Mouse (Mus musculus) embryo, embryonic 11.5 days (tissue): ENCODE data around the gene Cdhr3.
A peak's percentile ranks its signal among the peaks of the same experiment; 100 is the strongest.

Source experiments
- DNase-seq: peaks from one replicate; pipeline ENCODE4 v3.0.0-alpha.2; 2012; ENCODE audit warnings: low read depth, low spot score

Cdhr3 gene

DNA sequence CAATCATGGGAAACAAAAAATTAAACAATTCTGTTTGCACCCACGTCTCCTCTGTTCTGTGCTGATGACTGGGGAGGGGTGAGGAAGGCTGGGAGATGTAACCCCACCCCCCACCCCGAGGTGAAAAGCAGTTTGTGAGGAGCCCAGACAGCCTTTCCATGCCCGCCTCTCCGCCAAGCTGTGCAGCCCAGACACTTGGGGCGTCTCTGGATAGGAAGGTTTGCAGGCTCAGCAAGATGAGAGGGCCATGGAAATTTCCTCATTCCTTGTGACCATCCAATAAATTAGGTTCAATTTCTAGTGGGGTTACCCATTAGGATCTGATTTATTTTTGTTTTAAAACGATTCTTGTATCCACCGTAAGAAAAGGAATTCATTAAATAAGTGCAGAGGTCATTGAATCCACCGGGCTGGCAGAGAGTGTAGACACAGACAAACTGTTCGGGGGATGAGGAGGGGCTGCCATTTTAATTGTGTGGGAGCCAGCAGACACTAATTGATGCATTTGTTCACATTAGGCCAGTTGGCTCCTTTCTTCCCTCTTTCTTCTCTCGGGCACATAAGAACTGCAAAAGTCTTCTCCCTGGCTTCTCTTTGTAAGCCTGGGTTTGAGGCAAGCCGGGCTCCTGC lies 57.5 kb downstream of the Cdhr3 start:
- DNase-seq: no peak

DNA sequence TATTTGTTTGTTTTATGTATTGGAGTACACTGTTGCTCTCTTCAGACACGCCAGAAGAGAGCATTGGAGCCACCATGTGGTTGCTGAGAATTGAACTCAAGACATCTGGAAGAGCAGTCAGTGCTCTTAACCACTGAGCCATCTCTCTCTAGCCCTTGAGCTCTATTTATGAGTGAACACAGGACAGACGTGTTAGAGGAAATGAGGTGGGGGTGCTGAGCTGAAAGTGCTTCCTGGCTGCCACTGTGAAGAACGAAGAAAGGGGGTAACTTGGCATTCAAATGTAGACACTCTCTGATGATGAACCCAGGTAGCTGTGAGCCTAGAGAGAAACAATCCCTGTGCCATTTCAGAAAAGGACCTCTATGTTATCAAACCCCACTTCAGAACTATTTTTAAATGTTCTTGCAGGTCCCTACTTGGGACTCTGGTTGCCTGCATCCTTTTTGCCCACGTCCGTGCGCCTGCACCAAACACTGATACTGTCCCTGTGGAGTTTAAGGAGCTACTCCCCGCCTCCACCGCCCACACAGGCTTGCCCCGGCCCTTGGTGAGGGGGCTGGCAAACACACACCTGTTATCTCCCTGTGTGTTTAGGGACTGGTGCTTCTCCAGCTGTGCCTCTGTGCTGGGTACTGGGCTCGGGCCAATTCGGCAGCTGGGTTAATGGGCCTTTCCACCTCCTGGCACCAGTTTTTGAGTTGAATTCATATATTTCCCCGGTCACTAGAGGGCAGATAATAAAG lies 58.2 kb downstream of the Cdhr3 start:
- no peak for DNase-seq

DNA sequence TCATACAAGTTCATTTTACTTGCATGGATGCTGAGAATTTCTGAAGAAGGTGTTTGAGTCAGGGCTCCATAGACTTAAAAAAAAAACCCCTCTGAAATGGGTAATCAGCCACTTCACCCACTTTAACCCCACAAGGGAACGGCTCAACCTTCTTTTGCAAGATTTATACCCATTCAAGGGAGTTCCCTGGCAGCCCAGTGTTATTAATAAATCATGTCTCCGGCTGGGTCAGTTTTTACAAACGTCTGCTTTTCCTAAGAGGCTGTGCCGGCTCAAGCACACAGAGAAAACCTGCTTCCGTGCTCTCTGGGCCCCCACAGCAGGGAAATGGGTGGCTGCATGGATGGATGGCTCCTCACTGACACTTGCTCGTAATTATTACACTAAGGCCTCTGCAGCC lies 59.5 kb downstream of the Cdhr3 start:
- DNase-seq: no peak

DNA sequence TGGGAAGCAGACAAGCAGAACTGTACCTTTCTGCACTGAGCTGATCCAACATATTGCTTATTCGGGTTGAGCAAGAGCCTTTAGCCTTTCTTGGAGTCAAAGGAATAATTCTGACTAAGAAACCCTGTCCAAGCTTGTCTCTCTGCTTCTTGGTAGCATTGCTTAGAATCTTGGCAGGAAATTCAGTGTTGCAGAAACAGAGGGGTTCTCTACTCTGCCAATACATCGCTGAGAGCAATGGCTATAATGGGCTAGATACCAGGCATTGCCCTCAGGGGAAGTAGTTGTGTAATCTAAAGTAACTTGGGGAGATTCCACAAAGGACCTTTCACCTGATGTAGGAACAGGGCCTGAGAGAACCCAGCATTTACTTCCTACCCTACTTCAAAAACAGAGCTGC lies 62.1 kb downstream of the Cdhr3 start:
- DNase-seq: no peak

DNA sequence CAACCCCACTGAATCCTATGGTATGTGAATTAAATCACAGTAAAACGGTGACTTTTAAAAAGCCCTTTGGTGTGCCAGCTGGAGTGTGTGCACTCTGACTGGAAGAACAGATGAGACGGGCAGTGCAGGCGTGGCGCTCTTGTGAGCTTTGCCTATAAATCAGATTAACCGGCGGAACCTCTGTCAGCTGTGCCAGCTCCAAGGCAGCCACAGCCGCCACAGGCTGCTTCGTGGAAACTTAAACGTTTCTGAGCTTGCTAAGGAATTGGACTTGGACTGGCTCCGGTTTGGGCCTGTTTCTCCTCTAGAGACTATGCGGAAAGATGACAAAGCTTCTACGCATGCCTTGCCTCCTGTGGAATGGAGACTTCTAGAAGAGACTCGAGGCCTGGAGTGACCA lies 62.6 kb downstream of the Cdhr3 start:
- DNase-seq: no peak

DNA sequence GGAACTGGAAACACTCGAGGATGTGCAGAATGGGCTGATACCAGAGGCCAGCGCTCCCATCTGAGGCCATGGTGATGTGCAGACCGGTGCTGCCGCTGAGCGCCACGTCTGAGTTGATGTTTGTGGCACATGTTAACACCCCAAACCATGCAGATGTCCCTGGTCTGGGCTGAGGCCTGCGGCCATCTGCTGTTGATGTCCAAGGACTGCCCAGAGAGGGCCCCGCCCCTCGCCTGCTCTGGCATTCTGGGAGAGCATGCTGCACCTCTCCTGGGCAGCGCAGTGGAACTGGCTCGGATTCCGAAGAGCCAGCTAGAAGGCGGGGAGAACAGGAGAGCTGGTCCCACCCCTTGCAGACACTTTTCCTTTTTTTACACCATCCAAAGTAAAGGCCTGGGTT lies 64.0 kb downstream of the Cdhr3 start:
- DNase-seq: no peak

DNA sequence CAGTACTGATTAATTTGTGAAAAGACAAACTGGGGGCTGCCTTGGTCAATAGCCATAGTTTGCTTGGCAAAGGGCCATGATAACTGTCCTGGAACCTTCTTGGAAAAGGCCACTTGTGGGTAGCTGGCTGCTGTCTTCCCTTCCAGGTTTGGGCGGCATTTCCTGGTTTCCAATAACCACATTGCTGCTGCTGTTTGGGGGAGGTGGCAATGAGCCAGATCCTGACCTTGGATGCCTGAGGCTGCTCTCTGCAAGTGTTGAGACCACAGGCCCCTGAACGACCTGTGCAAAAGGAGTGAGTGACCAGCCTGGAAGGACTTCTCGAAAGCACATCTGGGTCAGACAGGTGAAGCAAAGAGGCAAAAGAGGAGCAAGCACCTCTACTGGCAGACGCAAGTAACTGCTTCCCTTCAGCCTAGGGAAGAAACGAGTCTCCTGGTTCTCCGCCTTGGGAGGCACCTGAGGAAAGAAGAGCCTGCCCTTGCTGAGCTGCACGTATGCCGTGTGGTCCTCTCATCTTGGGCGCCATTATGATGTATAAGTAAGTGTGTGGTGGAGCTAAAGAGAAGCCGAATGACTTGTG lies 64.5 kb downstream of the Cdhr3 start:
- no peak for DNase-seq

DNA sequence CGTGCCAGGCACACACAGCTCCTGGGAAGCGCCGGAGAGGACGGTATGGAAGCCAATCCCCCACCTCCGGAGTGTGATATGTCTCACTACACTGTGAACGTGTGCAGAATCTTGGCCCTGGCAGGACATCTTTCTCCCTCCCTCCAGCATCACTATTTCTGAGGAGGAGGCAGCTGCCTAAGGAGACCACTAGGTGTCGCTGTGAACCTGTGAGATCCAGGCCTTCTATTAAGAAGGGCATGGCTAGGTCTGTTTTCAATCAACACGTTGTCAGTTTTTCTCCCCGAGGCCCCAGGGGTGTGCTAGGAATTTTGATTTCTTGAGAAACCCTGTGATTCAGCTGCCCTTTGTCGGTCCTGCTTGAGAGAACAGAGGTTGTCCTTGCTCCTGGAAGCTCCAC lies 65.6 kb downstream of the Cdhr3 start:
- DNase-seq: peak; percentile 83

DNA sequence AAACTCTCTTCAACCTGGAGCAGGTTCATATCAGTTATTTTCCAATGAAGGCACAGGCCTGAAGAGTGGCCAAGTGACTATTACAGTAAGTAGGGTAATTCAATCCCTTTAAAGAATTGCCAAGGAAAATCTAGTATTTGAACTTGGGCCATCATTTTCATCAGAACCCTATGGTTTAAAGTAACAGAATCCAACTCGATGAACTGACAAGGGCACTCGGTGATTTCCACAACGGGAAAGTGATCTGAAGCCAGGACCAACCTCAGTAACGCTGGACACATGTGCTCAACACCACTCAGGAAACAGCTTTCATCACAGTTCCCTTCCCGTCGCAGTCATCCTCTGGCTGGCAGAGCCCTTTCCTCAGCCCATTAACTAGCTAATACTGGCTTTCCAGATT lies 68.2 kb downstream of the Cdhr3 start:
- DNase-seq: no peak

DNA sequence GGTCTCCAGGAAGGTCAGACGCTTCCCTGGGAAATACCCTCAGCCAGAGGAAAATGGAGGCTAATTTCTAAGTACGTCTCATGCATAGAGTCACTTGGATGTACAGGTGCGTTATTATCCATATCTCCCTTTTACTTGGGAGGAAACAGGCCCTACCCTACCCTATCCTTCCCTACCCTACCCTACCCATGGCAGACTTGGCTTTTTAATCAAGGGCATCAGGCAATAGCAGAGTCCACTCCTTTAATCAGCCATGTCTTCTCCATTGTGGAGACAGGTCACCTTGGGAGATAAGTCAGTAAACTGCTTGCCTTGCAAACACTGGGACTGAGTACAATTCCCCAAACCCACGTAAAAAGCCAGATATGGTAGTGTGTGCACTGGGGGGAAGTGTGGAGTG lies 70.9 kb downstream of the Cdhr3 start:
- no peak for DNase-seq

DNA sequence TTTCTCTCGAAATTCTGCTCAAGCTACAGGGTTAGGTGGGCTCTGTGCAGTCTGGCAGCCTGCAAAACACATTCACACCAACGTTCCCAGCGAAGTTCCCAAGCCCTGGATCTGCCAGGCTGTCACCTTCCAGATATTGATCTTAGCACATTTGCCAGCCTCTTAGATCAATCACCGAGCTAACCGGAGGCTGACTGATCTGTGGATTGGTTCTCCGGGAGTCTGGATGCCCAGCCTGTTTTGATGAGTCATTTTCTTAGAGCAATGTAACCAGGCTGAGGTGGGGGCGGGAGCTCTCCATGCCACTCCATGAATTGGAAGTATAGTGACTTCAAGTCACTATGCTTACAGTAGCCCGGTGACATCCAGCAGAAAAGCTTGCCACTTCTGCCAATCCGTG lies 71.5 kb downstream of the Cdhr3 start:
- no peak for DNase-seq

DNA sequence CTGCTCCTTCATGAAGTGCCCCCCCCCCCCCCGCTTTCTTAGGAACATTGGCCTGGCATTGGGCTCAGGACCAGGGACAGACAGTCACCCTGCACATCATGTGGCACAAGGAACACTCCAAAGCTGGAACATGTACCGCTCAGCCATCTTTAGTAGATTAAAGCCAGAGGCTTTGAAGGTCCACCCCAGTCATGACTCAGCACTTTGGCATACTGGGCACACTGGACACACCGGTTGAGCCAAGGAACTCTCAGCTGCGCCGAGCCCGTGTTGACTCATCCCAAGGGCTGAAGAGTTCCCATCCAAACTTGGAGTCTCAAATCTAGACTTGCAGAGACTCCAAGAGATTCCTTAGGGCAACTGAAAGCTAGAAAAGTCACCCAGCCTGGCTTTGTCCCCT lies 72.7 kb downstream of the Cdhr3 start:
- DNase-seq: no peak

DNA sequence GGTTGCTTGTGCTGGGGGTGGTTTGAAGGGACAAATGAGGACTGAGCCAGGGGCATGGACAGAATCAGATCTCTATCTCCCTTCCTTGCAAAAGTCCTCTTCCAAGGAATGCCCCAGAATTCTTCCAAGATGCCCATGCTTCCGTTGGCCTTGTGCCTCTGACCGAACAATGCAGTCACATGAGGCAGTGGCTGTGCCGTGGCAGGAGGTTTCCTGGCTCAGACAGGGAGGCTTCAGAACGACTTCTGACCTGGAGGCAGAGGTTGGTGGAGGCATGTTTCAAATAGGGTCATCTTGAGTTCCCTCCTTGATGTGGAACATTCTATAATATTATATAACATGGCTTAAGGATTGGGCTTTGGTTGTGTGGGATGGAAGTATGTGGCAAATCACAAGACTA lies 74.1 kb downstream of the Cdhr3 start:
- no peak for DNase-seq

DNA sequence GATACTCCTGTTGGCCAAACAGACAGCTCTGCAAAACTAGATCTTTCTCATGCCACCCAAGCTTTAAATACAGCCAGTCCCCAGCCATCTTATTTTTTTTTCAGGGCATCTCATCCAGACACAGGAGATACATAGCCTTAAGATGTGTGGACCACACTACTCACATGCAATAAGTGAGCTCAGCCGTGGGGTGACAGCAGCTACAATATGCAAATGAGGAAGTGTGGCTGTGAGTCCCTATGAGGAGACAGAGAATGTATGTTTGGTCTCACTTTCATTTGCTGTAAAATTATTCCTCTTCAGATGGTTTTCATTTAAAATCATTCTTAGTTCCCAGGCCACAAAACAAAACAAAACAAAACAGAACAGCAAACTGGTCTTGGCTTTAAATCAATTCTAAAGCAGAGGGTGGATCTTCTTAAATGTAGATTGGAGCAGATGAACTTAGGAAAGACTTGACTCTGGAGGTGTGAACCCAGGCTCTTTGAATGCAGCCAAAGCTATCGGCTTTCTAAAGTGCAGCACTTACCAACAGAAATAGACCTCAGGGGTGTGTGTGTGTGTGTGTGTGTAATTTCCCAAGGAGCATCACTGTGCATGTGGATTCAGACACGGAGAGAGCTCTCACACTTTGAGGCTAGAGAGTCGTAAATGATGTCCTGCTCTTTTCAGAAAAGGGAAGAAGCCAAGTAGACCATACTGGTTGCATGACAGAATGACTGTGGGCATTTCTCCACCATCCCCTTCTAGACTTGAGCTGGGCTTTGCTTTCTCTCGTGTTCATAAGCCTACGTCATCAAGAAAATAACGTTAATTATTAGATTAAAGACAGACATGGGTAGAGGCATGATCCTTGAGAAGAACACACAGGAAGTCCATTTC lies 75.6 kb downstream of the Cdhr3 start:
- DNase-seq: no peak

DNA sequence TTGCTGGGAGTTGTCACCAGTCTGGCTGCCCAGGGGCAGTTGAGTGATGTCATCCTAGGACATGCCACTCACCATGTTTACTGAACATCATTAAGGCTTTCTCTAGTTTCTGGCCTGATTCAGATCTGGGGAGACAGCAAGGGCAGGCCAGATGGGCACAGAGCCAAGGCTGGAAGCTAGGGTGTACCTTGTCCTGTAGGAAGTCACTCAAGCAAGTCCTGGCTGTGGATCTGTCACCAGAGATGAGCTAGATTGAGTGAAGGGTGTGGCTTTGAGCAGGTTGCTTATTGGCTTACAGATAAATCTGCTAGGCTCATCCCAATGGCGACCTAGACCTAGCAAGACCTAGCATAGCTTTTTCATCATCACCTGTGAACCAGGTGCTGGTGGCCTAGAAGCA lies 77.6 kb downstream of the Cdhr3 start:
- DNase-seq: no peak

DNA sequence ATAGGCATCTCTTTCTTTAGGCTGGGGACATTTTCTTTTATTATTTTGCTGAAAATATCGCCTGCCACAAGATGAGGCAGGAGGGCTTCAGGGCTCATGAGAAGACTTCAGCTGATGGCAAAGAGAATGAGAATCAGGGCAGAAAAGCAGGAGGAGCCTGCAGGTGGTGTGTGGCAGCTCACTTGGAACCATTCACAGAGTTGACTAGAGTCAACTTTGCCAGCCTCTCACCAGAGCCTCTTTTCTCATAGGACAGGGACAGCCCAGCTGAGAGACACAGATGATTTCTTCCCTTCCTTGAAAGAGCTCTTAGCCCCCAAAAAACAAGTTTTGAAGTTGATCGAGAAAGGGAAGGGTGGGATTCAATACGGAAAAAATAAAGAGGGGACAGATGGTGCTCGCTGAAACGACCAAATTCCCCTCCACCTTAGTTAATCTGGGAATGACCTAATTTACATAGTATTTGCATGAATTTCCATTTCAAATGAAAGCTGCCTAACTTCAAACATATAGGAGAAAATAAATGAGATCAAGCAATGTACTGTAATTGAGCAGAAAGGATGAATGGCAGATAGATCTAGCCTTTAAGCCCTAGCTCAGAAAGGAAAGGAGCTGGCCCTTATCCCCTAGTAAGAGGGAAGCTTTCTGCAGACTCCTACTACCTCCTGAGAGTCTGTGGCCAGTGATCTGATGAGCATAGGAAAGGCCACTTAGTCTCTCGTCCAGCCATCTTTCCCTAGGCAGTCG lies 78.5 kb downstream of the Cdhr3 start:
- DNase-seq: no peak

DNA sequence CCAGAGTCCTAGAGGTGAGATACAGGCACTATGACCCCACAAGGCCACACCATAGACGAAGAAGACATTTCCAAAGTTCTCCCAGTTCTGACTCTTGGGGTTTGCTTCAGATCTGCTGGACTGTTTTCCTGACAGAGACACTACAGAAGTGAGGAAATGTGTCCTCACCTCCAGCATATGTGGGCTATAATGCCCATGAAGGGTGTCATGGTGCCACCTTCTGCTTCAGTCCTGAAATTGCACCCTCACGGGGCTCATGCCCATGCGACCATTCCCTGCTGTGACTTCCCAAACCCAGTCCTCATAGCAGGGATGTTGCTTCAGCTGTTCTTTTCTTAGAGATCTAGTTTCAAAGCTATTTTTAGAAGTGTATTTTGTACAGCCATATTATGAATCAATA lies 82.6 kb downstream of the Cdhr3 start:
- no peak for DNase-seq

DNA sequence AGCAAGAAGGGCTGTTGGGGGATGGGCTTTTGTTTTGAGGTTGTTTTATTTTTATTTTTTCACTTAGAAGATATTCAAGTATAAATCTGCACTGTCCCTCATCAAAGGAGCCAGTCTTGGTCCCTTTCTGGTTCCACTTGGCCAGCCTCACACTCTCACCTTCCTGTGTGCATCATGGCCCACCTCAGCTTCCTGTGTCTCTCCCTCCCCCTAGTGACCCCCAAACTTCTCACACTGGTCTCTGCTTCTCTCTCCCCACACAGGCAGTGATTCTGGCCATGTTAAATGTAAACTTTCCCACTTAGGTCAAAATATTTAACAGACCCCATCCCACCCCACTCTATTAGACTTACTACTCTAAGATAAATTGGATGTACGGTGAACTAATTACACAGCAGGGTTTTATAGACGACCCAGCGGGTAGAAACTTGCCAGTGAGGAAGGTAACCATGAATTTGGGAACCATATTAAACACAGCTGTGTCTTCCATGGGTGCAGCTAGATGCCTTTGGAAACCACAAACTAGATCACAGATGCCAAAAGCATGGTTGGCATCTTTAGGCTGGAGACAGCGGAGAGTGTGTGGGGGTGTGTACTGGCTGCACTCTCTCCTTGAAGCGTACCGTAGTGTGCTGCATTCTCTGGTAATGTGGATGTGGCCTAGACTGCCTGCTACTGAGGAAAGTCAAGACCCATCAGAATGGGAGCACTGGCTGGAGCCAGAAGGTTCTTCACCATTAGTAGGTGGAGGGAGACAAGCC lies 83.3 kb downstream of the Cdhr3 start:
- no peak for DNase-seq

DNA sequence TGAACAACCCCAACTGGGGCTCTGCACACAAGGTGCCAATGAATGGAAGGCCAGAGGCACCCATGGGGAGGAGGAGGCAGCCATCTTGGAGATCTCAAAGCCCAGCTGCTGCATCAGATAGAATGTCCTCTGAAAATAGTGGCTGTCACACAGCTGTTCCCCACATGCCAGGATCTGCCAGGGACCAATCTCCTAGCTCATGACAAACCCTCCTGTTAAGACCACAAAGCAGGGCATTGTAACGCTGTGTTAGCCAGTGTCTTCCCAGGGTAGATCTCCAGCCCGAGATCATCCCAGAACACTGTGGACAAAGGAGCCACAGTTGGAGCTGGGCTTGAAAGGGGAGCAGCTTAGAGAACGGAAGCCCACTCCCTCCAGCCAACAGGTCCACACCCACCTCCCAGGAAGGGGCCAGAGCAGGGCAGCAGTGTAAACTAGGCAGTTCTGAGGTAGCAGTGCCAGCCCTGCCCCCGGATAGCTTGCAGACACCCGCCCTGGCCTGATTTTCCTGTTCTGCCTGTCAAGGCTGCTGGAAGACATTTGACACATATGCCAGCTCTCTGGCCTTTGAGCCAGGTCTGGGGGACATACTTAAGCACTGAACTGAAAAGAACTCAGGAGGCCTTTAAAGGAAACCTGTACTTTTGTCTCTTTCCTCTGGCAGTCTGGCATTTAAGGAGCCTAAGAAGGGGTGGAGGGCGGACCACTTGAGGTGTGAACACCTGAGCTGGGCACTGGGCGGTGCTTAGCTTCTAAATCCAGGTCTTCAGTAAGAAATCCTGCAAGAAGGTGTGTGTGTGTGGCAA lies 84.2 kb downstream of the Cdhr3 start:
- no peak for DNase-seq

DNA sequence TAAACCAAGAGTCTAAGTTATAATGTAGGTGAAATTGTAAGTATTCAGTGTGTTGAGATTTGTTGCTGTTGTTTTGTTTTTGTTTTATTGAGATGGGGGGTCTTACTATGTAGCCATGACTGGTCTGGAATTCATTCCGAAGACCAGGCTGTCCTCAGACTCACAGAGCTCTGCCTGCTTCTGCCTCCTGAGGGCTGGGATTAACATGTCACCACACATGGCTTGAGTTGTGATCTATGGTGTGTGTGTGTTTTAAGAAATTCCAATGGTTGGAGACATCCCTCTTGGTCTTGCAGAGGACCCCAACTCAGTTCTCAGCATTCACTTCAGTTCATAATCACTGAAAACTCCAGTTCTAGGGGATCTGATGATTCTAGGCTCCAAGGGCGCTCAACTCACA lies 85.5 kb downstream of the Cdhr3 start:
- DNase-seq: no peak
